Mouse (Mus musculus) liver, embryonic 12.5 days (tissue): ENCODE measurements around the gene Myh14. TPM values are rescaled to one million over a fixed set of nuclear protein-coding genes. Genes with fewer than 3 reads are reported as not detected.

Experiments
- ATAC-seq: fragments of 200-750 bp; cut with Nextera tagmentation; 2 replicates; pipeline ENCODE4 v1.8.0; 2017; ENCODE audit warnings: moderate number of reproducible peaks, mild to moderate bottlenecking, moderate library complexity
- H3K27ac ChIP-seq: fragments of 300-500 bp; sonication (generic); 2 replicates; pipeline ENCODE4 v1.5.1; 2016; ENCODE audit warnings: mild to moderate bottlenecking
- H3K27me3 ChIP-seq: fragments of 300-500 bp; sonication (generic); replicated peaks from 2 replicates; pipeline ENCODE4 v1.6.1; 2016; ENCODE audit warnings: mild to moderate bottlenecking, moderate library complexity
- H3K36me3 ChIP-seq: fragments of 300-500 bp; sonication (generic); 2 replicates; pipeline ENCODE4 v1.6.1; 2016; ENCODE audit warnings: mild to moderate bottlenecking, moderate library complexity
- H3K4me1 ChIP-seq: fragments of 300-500 bp; sonication (generic); 2 replicates; pipeline ENCODE4 v1.6.1; 2016
- H3K4me2 ChIP-seq: fragments of 300-500 bp; sonication (generic); 2 replicates; pipeline ENCODE4 v1.6.1; 2016; ENCODE audit warnings: mild to moderate bottlenecking, moderate library complexity
- H3K4me3 ChIP-seq: fragments of 300-500 bp; sonication (generic); 2 replicates; pipeline ENCODE4 v1.5.1; 2016; ENCODE audit warnings: mild to moderate bottlenecking, moderate library complexity
- H3K9ac ChIP-seq: fragments of 300-500 bp; sonication (generic); 2 replicates; pipeline ENCODE4 v1.6.1; 2016; ENCODE audit warnings: mild to moderate bottlenecking, moderate library complexity
- H3K9me3 ChIP-seq: fragments of 300-500 bp; sonication (generic); replicated peaks from 2 replicates; pipeline ENCODE4 v1.6.1; 2016; ENCODE audit warnings: mild to moderate bottlenecking, moderate library complexity
- WGBS: fragments of 180-500 bp; shearing (Covaris S2); methylation state at CpG from one replicate; pipeline ENCODE4 v1.1.7; 2016; ENCODE audit not compliant: insufficient replicate concordance; 5-methylcytosine and 5-hydroxymethylcytosine counted together
- polyA plus RNA-seq: library from polyadenylated mRNA; unstranded; fragments of >200 nt; fragmentation: Nextera tagmentation; extraction: Ambion mirVana; gene quantifications from 2 replicates; pipeline ENCODE4 v1.2.1, GENCODE M21; 2016

The Myh14 gene
- polyA plus RNA-seq, 1 experiment from 2014 or later: 0.13 TPM

- no peak for ATAC-seq
- Histone ChIP-seq H3K4me3 (no peak overlapping the region), H3K9ac (no peak overlapping the region), H3K4me1 (no peaks in the 10 kb centered on the region), H3K4me2 (no peak overlapping the region), H3K27me3 (peaks cover 23% of the 10 kb centered on the region), H3K36me3 (no peaks in the 10 kb centered on the region), H3K9me3 (0 out of 2 replicates have a peak, but pooled peaks cover 3% of the 10 kb centered on the region), H3K27ac (no peak overlapping the region)
- 76% methylated on average over 11 of the region's 13 CpGs for WGBS
These were observed 43.7 kb downstream of the Myh14 start for GRCm38 (mm10) chr7:44626966-44627365.

- Histone ChIP-seq H3K27ac (no peak overlapping the region), H3K4me3 (no peak overlapping the region), H3K4me2 (no peak overlapping the region), H3K9me3 (0 out of 2 replicates have a peak, but pooled peaks cover 3% of the 10 kb centered on the region), H3K27me3 (peaks cover 21% of the 10 kb centered on the region), H3K4me1 (no peaks in the 10 kb centered on the region), H3K36me3 (no peaks in the 10 kb centered on the region), H3K9ac (no peak overlapping the region)
- WGBS: 26% methylated on average over 1 of the region's 1 CpGs
- ATAC-seq: no peak
These were observed 44.6 kb downstream of the Myh14 start for GRCm38 (mm10) chr7:44626068-44626385.

GRCm38 (mm10) chr7:44625241-44626067, 45.2 kb downstream of the Myh14 start:
- 68% methylated on average over 13 of the region's 13 CpGs for WGBS
- Histone ChIP-seq H3K9me3 (0 out of 2 replicates have a peak, but pooled peaks cover 3% of the 10 kb centered on the region), H3K27me3 (peaks cover 18% of the 10 kb centered on the region), H3K4me1 (no peaks in the 10 kb centered on the region), H3K4me2 (no peak overlapping the region), H3K9ac (no peak overlapping the region), H3K4me3 (no peak overlapping the region), H3K27ac (no peak overlapping the region), H3K36me3 (no peaks in the 10 kb centered on the region)
- no peak for ATAC-seq

GRCm38 (mm10) chr7:44624828-44625227, 45.8 kb downstream of the Myh14 start:
- Histone ChIP-seq H3K9me3 (0 out of 2 replicates have a peak, but pooled peaks cover 3% of the 10 kb centered on the region), H3K4me3 (no peak overlapping the region), H3K27me3 (peaks cover 13% of the 10 kb centered on the region), H3K36me3 (no peaks in the 10 kb centered on the region), H3K9ac (no peak overlapping the region), H3K27ac (no peak overlapping the region), H3K4me1 (no peaks in the 10 kb centered on the region), H3K4me2 (no peak overlapping the region)
- no peak for ATAC-seq
- 44% methylated on average over 14 of the region's 14 CpGs for WGBS

GRCm38 (mm10) chr7:44624543-44624826, 46.2 kb downstream of the Myh14 start:
- Histone ChIP-seq H3K9me3 (0 out of 2 replicates have a peak, but pooled peaks cover 3% of the 10 kb centered on the region), H3K27ac (no peak overlapping the region), H3K27me3 (peaks cover 11% of the 10 kb centered on the region), H3K4me1 (no peaks in the 10 kb centered on the region), H3K4me2 (no peak overlapping the region), H3K9ac (no peak overlapping the region), H3K36me3 (no peaks in the 10 kb centered on the region), H3K4me3 (no peak overlapping the region)
- WGBS: 59% methylated on average over 3 of the region's 3 CpGs
- no peak for ATAC-seq

GRCm38 (mm10) chr7:44623714-44624542, 46.7 kb downstream of the Myh14 start:
- Histone ChIP-seq H3K27me3 (peaks cover 11% of the 10 kb centered on the region), H3K9me3 (0 out of 2 replicates have a peak, but pooled peaks cover 3% of the 10 kb centered on the region), H3K4me3 (no peak overlapping the region), H3K4me2 (no peak overlapping the region), H3K4me1 (no peaks in the 10 kb centered on the region), H3K27ac (no peak overlapping the region), H3K9ac (no peak overlapping the region), H3K36me3 (no peaks in the 10 kb centered on the region)
- ATAC-seq: no peak
- WGBS: 40% methylated on average over 18 of the region's 18 CpGs

- Histone ChIP-seq H3K27me3 (peaks cover 49% of the 10 kb centered on the region), H3K27ac (no peak overlapping the region), H3K4me1 (no peaks in the 10 kb centered on the region), H3K4me2 (no peak overlapping the region), H3K4me3 (no peak overlapping the region), H3K9me3 (0 out of 2 replicates have a peak, but pooled peaks cover 1% of the 10 kb centered on the region), H3K9ac (no peak overlapping the region), H3K36me3 (no peaks in the 10 kb centered on the region)
- WGBS: 44% methylated on average over 3 of the region's 3 CpGs
- no peak for ATAC-seq
These were observed 53.6 kb downstream of the Myh14 start for GRCm38 (mm10) chr7:44617059-44617458.

GRCm38 (mm10) chr7:44615987-44616386, 54.7 kb downstream of the Myh14 start:
- H3K4me3 ChIP-seq: no peak overlapping the region
- no peak overlapping the region for H3K27ac ChIP-seq
- H3K4me1 ChIP-seq: no peaks in the 10 kb centered on the region
- H3K36me3 ChIP-seq: no peaks in the 10 kb centered on the region
- H3K27me3 ChIP-seq: peaks cover 53% of the 10 kb centered on the region
- H3K4me2 ChIP-seq: no peak overlapping the region
- H3K9ac ChIP-seq: no peak overlapping the region
- ATAC-seq: no peak
- 55% methylated on average over 14 of the region's 14 CpGs for WGBS
- no peaks in the 10 kb centered on the region for H3K9me3 ChIP-seq

GRCm38 (mm10) chr7:44615309-44615708, 55.3 kb downstream of the Myh14 start:
- WGBS: 9% methylated on average over 10 of the region's 10 CpGs
- no peaks in the 10 kb centered on the region for H3K36me3 ChIP-seq
- H3K9me3 ChIP-seq: no peaks in the 10 kb centered on the region
- H3K9ac ChIP-seq: no peak overlapping the region
- H3K4me2 ChIP-seq: no peak overlapping the region
- H3K4me1 ChIP-seq: no peaks in the 10 kb centered on the region
- peaks cover 57% of the 10 kb centered on the region for H3K27me3 ChIP-seq
- no peak for ATAC-seq
- H3K4me3 ChIP-seq: no peak overlapping the region
- no peak overlapping the region for H3K27ac ChIP-seq

GRCm38 (mm10) chr7:44614041-44614688, 56.5 kb downstream of the Myh14 start:
- 10% methylated on average over 20 of the region's 20 CpGs for WGBS
- no peak for ATAC-seq
- H3K36me3 ChIP-seq: no peaks in the 10 kb centered on the region
- no peak overlapping the region for H3K9ac ChIP-seq
- no peak overlapping the region for H3K4me2 ChIP-seq
- no peak overlapping the region for H3K4me3 ChIP-seq
- no peaks in the 10 kb centered on the region for H3K4me1 ChIP-seq
- peaks cover 66% of the 10 kb centered on the region for H3K27me3 ChIP-seq
- H3K27ac ChIP-seq: no peak overlapping the region
- H3K9me3 ChIP-seq: no peaks in the 10 kb centered on the region

- Histone ChIP-seq H3K36me3 (no peaks in the 10 kb centered on the region), H3K27ac (no peak overlapping the region), H3K4me2 (no peak overlapping the region), H3K9me3 (no peaks in the 10 kb centered on the region), H3K4me3 (no peak overlapping the region), H3K27me3 (peaks cover 81% of the 10 kb centered on the region), H3K9ac (no peak overlapping the region), H3K4me1 (no peaks in the 10 kb centered on the region)
- no peak for ATAC-seq
- 47% methylated on average over 7 of the region's 7 CpGs for WGBS
These were observed 58.5 kb downstream of the Myh14 start for GRCm38 (mm10) chr7:44612192-44612591.
